Mouse (Mus musculus) thymus, adult 2 months (tissue): Measurements from ENCODE around the gene Zbtb17. TPM values are rescaled to one million over a fixed set of nuclear protein-coding genes. Genes with fewer than 3 reads are reported as not detected.

Experiments
- DNase-seq: peaks from one replicate; pipeline ENCODE4 v3.0.0; 2021
- H3K27ac ChIP-seq: fragments of 200-500 bp; 2 replicates; pipeline ENCODE4 v1.5.1; 2012; ENCODE audit warnings: low read length, control low read depth; ENCODE audit not compliant: control insufficient read depth, insufficient read depth
- H3K27me3 ChIP-seq: fragments of 200-500 bp; 2 replicates; pipeline ENCODE4 v1.6.1; 2012; ENCODE audit warnings: mild to moderate bottlenecking, low read length, moderate library complexity, mixed read lengths; ENCODE audit not compliant: control insufficient read depth, insufficient read depth
- H3K36me3 ChIP-seq: fragments of 200-500 bp; 2 replicates; pipeline ENCODE4 v1.6.1; 2012; ENCODE audit warnings: mild to moderate bottlenecking, low read length, moderate library complexity; ENCODE audit not compliant: control insufficient read depth, insufficient read depth
- H3K4me1 ChIP-seq: fragments of 200-500 bp; replicated peaks from 2 replicates; pipeline ENCODE4 v1.6.1; 2012; ENCODE audit warnings: low read length; ENCODE audit not compliant: control insufficient read depth, insufficient read depth
- H3K4me3 ChIP-seq: fragments of 200-500 bp; 2 replicates; pipeline ENCODE4 v1.5.1; 2012; ENCODE audit warnings: mild to moderate bottlenecking, low read length, control low read depth, moderate library complexity; ENCODE audit not compliant: control insufficient read depth, insufficient read depth
- CTCF ChIP-seq: fragments of 200-500 bp; IDR thresholded peaks from 2 replicates; pipeline ENCODE4 v1.5.1; 2012; ENCODE audit warnings: mild to moderate bottlenecking, control low read depth, low read length, moderate library complexity, borderline replicate concordance; ENCODE audit not compliant: control insufficient read depth, poor library complexity, insufficient read depth; ENCODE audit errors: extremely low read depth
- POLR2A ChIP-seq: fragments of 200-500 bp; IDR thresholded peaks from 2 replicates; pipeline ENCODE4 v1.6.1; 2012; ENCODE audit warnings: mild to moderate bottlenecking, low read length, control low read depth, moderate library complexity; ENCODE audit not compliant: control insufficient read depth, poor library complexity, insufficient read depth; ENCODE audit errors: extremely low read depth
- WGBS: fragments of 180-500 bp; shearing (Covaris S2); methylation state at CpG from one replicate; pipeline ENCODE4 v1.1.7; 2018; 5-methylcytosine and 5-hydroxymethylcytosine counted together
- polyA plus RNA-seq: library from polyadenylated mRNA; depleted of rRNA; stranded (reverse); fragments of >200 nt; gene quantifications from 2 replicates; pipeline ENCODE4 v1.2.3, GENCODE M21; 2012; rRNA removed

Zbtb17 gene
- polyA plus RNA-seq, 1 experiment: 98.6 TPM

- no peaks in the 10 kb centered on the region for H3K27me3 ChIP-seq
- H3K4me3 ChIP-seq: no peak overlapping the region
- peaks cover 18% of the 10 kb centered on the region for H3K36me3 ChIP-seq
- H3K4me1 ChIP-seq: no peaks in the 10 kb centered on the region
- TF ChIP-seq CTCF: no peak
- no peak for TF ChIP-seq POLR2A
- H3K27ac ChIP-seq: no peak overlapping the region
- no peak for DNase-seq
- 93% methylated on average over 12 of the region's 12 CpGs for WGBS
Observed at GRCm38 (mm10) chr4:141514179-141514641, 69.8 kb downstream of the Zbtb17 start.

Other genes with a start within 250 kb of the Zbtb17 start
- gene Rsg1, start 230.7 kb upstream of the Zbtb17 start, polyA plus RNA-seq: 3.5 and 3.6 TPM in 2 replicates
- 2.6 and 2.8 TPM in 2 replicates for gene Arhgef19, start 205.2 kb upstream of the Zbtb17 start, polyA plus RNA-seq
- 3.6 and 3.9 TPM in 2 replicates for gene Epha2, start 143.4 kb upstream of the Zbtb17 start, polyA plus RNA-seq
- gene Fam131c, start 76.4 kb upstream of the Zbtb17 start, polyA plus RNA-seq: 0.17 and 0.40 TPM in 2 replicates
- 0.35 and 0.46 TPM in 2 replicates for gene Clcnka, start 45.9 kb upstream of the Zbtb17 start, polyA plus RNA-seq
- 0.24 and 0.27 TPM in 2 replicates for gene Clcnkb, start 28.6 kb upstream of the Zbtb17 start, polyA plus RNA-seq
- gene Hspb7, start 23.9 kb upstream of the Zbtb17 start, polyA plus RNA-seq: 3.3 and 36.2 TPM in 2 replicates
- 0.40 and 0.42 TPM in 2 replicates for gene Srarp, start 8.5 kb upstream of the Zbtb17 start, polyA plus RNA-seq
- gene Spen, start 93.9 kb downstream of the Zbtb17 start, polyA plus RNA-seq: 63.4 and 84.1 TPM in 2 replicates
- 9.5 and 16.2 TPM in 2 replicates for gene Fblim1, start 161.4 kb downstream of the Zbtb17 start, polyA plus RNA-seq
- 1.2 and 2.8 TPM in 2 replicates for gene Tmem82, start 174.0 kb downstream of the Zbtb17 start, polyA plus RNA-seq
- 2.6 and 12.3 TPM in 2 replicates for gene Slc25a34, start 179.2 kb downstream of the Zbtb17 start, polyA plus RNA-seq
- gene Plekhm2, start 220.2 kb downstream of the Zbtb17 start, polyA plus RNA-seq: 58.5 and 71.4 TPM in 2 replicates
- 8.5 and 14.4 TPM in 2 replicates for gene Rsc1a1, start 240.9 kb downstream of the Zbtb17 start, polyA plus RNA-seq